Mouse (Mus musculus) myocyte (in vitro differentiated cells): ENCODE measurements around the gene Nufip1. TPM values are rescaled to one million over a fixed set of nuclear protein-coding genes. Genes with fewer than 3 reads are reported as not detected.

Experiments
- H3K27me3 ChIP-seq: one replicate; pipeline ENCODE4 v1.6.1; 2011; ENCODE audit not compliant: control insufficient read depth, insufficient read depth, insufficient read length
- H3K36me3 ChIP-seq: one replicate; pipeline ENCODE4 v1.6.1; 2011; ENCODE audit not compliant: control insufficient read depth, insufficient read depth
- H3K4me2 ChIP-seq: one replicate; pipeline ENCODE4 v1.6.1; 2011; ENCODE audit warnings: low read depth, control low read depth
- H3K4me3 ChIP-seq: one replicate; pipeline ENCODE4 v1.5.1; 2011; ENCODE audit warnings: mild to moderate bottlenecking, control low read depth, moderate library complexity
- H3K79me2 ChIP-seq: one replicate; pipeline ENCODE4 v1.6.1; 2011; ENCODE audit not compliant: control insufficient read depth, insufficient read depth
- H3ac ChIP-seq: one replicate; pipeline ENCODE4 v1.6.1; 2011; ENCODE audit not compliant: control insufficient read depth, insufficient read length
- CEBPB ChIP-seq: IDR thresholded peaks from 2 replicates; pipeline ENCODE4 v1.6.1; 2011; ENCODE audit warnings: mild to moderate bottlenecking, moderate library complexity; ENCODE audit not compliant: poor library complexity, insufficient read depth, severe bottlenecking
- E2F4 ChIP-seq: IDR thresholded peaks from one replicate; pipeline ENCODE4 v1.6.1; 2011; ENCODE audit warnings: mild to moderate bottlenecking, control low read depth, moderate library complexity; ENCODE audit not compliant: insufficient read depth
- MAX ChIP-seq: IDR thresholded peaks from one replicate; pipeline ENCODE4 v1.6.1; 2011; ENCODE audit warnings: low read depth, mild to moderate bottlenecking, control low read depth
- MYOD1 ChIP-seq, 3 experiments: IDR thresholded peaks; one replicate each; pipeline ENCODE4 v1.6.1; 2011; ENCODE audit warnings: control low read depth in 2 of 3, low read depth in 2 of 3, mild to moderate bottlenecking in 2 of 3, moderate library complexity in 1 of 3; ENCODE audit not compliant: insufficient read length in 2 of 3, control insufficient read depth in 1 of 3
- MYOG ChIP-seq, 3 experiments: IDR thresholded peaks; one replicate each; pipeline ENCODE4 v1.6.1; 2011; ENCODE audit warnings: control low read depth in 2 of 3, low read depth in 2 of 3, mild to moderate bottlenecking in 2 of 3; ENCODE audit not compliant: insufficient read length in 2 of 3, control insufficient read depth in 1 of 3, insufficient read depth in 1 of 3
- POLR2A ChIP-seq: IDR thresholded peaks from one replicate; pipeline ENCODE4 v1.6.1; 2011; ENCODE audit warnings: low read depth, mild to moderate bottlenecking, control low read depth, moderate library complexity; ENCODE audit not compliant: insufficient read length
- POLR2AphosphoS2 ChIP-seq: IDR thresholded peaks from one replicate; pipeline ENCODE4 v1.6.1; 2011; ENCODE audit warnings: low read depth, control low read depth; ENCODE audit not compliant: insufficient read length
- REST ChIP-seq: IDR thresholded peaks from one replicate; pipeline ENCODE4 v1.6.1; 2011; ENCODE audit warnings: mild to moderate bottlenecking, control low read depth, moderate library complexity; ENCODE audit not compliant: insufficient read depth, insufficient read length
- SRF ChIP-seq: IDR thresholded peaks from one replicate; pipeline ENCODE4 v1.6.1; 2011; ENCODE audit warnings: low read depth; ENCODE audit not compliant: control insufficient read depth, insufficient read length
- TCF12 ChIP-seq: IDR thresholded peaks from one replicate; pipeline ENCODE4 v1.6.1; 2011; ENCODE audit warnings: mild to moderate bottlenecking, control low read depth; ENCODE audit not compliant: poor library complexity, insufficient read depth, severe bottlenecking
- TCF3 ChIP-seq: IDR thresholded peaks from one replicate; pipeline ENCODE4 v1.6.1; 2011; ENCODE audit warnings: low read depth, control low read depth; ENCODE audit not compliant: insufficient read length
- USF1 ChIP-seq: IDR thresholded peaks from one replicate; pipeline ENCODE4 v1.6.1; 2011; ENCODE audit warnings: low read depth, mild to moderate bottlenecking, control low read depth, moderate library complexity
- polyA plus RNA-seq: library from polyadenylated mRNA; unstranded; fragments of >200 nt; fragmentation: generic; extraction: Trizol; gene quantifications from one replicate; pipeline ENCODE4 v1.2.1, GENCODE M21; 2012; ENCODE audit warnings: missing spikeins

Gene Nufip1
- polyA plus RNA-seq, 1 experiment = 6.1 TPM

GRCm38 (mm10) chr14:76149531-76150179, 39.0 kb downstream of the Nufip1 start:
- TF ChIP-seq TCF3 (no peak), CEBPB (no peak), POLR2AphosphoS2 (no peak), E2F4 (no peak), POLR2A (no peak), SRF (no peak), MAX (no peak), REST (no peak), USF1 (no peak)
- Histone ChIP-seq H3K36me3 (no peaks in the 10 kb centered on the region), H3K4me3 (no peak overlapping the region), H3K27me3 (no peaks in the 10 kb centered on the region), H3ac (no peak overlapping the region), H3K79me2 (no peaks in the 10 kb centered on the region), H3K4me2 (peak overlapping the region; percentile 38)

- TF ChIP-seq TCF12 (no peak), MAX (no peak), MYOD1 (IDR thresholded peaks at IDR 0.05; ENCODE audit: control insufficient read depth in 1 of 3, insufficient read length in 2 of 3, low read depth in 2 of 3) (no peak)
- Histone ChIP-seq H3K4me2 (no peak overlapping the region), H3K4me3 (no peak overlapping the region), H3ac (no peak overlapping the region), H3K79me2 (no peaks in the 10 kb centered on the region), H3K27me3 (no peaks in the 10 kb centered on the region), H3K36me3 (no peaks in the 10 kb centered on the region)
Measured at GRCm38 (mm10) chr14:76150499-76150898, 39.8 kb downstream of the Nufip1 start.

DNA sequence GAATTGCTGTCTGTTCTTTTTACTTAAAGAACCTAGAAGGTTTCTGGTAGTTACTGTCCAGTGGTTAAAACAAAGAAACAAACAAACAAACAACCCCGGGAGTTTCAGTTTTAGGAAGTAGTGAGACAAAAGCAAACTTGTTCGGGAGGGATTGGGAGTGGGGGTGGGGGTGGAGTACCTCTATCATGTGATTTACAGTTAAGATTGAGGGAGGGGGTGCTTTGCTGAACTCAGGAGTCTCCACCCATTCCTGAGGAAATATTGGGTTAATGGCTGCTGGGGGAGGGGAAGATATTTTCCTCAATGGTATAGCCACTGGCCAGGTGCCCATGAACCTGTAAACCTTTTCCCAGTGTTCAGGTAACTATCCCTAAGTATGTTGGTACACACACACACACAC, 40.3 kb downstream of the Nufip1 start:
- H3ac ChIP-seq = no peak overlapping the region
- no peak overlapping the region for H3K4me3 ChIP-seq
- TF ChIP-seq E2F4 (no peak), REST (no peak), CEBPB (no peak), SRF (no peak), MYOD1 (IDR thresholded peaks at IDR 0.05; ENCODE audit: control insufficient read depth in 1 of 3, insufficient read length in 2 of 3, low read depth in 2 of 3) (no peak), TCF3 (no peak), USF1 (no peak), MYOG (IDR thresholded peaks at IDR 0.05; ENCODE audit: control insufficient read depth in 1 of 3, insufficient read depth in 1 of 3, insufficient read length in 2 of 3, low read depth in 2 of 3) (no peak), TCF12 (no peak), POLR2A (no peak), MAX (no peak), POLR2AphosphoS2 (no peak)
- H3K27me3 ChIP-seq = no peaks in the 10 kb centered on the region
- no peaks in the 10 kb centered on the region for H3K36me3 ChIP-seq
- H3K4me2 ChIP-seq = no peak overlapping the region
- no peaks in the 10 kb centered on the region for H3K79me2 ChIP-seq

- Histone ChIP-seq H3K36me3 (no peaks in the 10 kb centered on the region), H3K4me3 (peak overlapping the region; percentile 34), H3ac (peak overlapping the region; percentile 63), H3K79me2 (no peaks in the 10 kb centered on the region), H3K4me2 (peak overlapping the region; percentile 83), H3K27me3 (no peaks in the 10 kb centered on the region)
- TF ChIP-seq MYOG (IDR thresholded peaks at IDR 0.05; ENCODE audit: control insufficient read depth in 1 of 3, insufficient read depth in 1 of 3, insufficient read length in 2 of 3, low read depth in 2 of 3) = no peak
- TF ChIP-seq TCF3 = no peak
- no peak for TF ChIP-seq TCF12
- no peak for TF ChIP-seq MAX
- TF ChIP-seq POLR2AphosphoS2 = no peak
- TF ChIP-seq MYOD1 (IDR thresholded peaks at IDR 0.05; ENCODE audit: control insufficient read depth in 1 of 3, insufficient read length in 2 of 3, low read depth in 2 of 3) = no peak
- no peak for TF ChIP-seq CEBPB
- TF ChIP-seq SRF = no peak
- no peak for TF ChIP-seq POLR2A
- no peak for TF ChIP-seq REST
- TF ChIP-seq E2F4 = no peak
- TF ChIP-seq USF1 = no peak
Measured at GRCm38 (mm10) chr14:76151820-76152161, 41.1 kb downstream of the Nufip1 start.

DNA sequence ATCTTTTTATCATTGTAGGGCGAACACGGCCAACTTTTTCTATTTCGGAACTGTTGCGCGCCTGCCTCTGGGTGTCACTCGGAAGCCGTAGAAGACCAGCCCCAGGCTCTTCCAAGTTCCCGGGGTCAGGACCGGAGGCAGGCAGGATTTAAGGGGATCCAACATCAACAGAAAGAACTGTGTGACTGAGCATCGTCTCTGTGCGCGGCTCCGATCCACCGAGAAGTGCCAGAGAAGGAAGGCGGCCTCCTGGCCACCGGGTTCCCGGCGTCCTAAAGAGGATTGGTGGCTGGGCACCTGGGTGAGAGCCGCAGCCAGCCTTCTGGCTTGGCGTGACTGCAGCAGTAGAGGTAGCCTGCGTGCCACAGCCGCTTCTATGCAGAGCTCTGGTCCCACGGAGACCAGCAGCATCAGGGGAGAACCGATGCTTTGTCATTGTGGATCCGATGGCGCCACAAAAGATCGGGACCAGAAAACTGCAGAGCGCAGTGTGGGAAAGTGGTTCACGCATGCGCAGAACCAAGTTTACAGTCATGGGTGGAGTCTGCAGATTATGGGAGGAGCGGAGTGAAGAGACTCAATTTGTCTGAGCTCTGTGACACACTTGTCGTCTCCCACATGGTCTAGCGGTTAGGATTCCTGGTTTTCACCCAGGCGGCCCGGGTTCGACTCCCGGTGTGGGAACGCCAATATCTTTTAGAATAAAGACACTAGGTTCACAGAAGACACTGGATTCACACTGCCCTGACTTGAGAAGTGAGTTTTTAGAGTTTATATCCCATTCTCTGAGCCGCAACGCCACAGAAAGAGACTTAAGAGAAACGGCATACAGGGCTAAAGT, 41.7 kb downstream of the Nufip1 start:
- Histone ChIP-seq H3ac (peak overlapping the region; percentile 63), H3K4me3 (peak overlapping the region; percentile 34), H3K27me3 (no peaks in the 10 kb centered on the region), H3K36me3 (no peaks in the 10 kb centered on the region), H3K79me2 (no peaks in the 10 kb centered on the region), H3K4me2 (peak overlapping the region; percentile 83)
- TF ChIP-seq POLR2AphosphoS2 (peak; percentile 43), MAX (no peak), E2F4 (no peak), MYOG (IDR thresholded peaks at IDR 0.05; ENCODE audit: control insufficient read depth in 1 of 3, insufficient read depth in 1 of 3, insufficient read length in 2 of 3, low read depth in 2 of 3) (peak in 1 of 3 experiments; percentile 5), POLR2A (peak; percentile 68)
